Mouse (Mus musculus) cerebellum, adult 2 months (tissue): Measurements from ENCODE around the gene Rsrc2.

Experiments used
- CTCF ChIP-seq: fragments of 200-500 bp; IDR thresholded peaks from 2 replicates; pipeline ENCODE4 v1.5.1; 2011; ENCODE audit warnings: low read depth, mild to moderate bottlenecking, control low read depth, low read length, moderate library complexity, borderline replicate concordance; ENCODE audit not compliant: insufficient read depth
- POLR2A ChIP-seq: fragments of 200-500 bp; IDR thresholded peaks from 2 replicates; pipeline ENCODE4 v1.6.1; 2011; ENCODE audit warnings: low read length, control low read depth, borderline replicate concordance; ENCODE audit not compliant: insufficient read depth

DNA sequence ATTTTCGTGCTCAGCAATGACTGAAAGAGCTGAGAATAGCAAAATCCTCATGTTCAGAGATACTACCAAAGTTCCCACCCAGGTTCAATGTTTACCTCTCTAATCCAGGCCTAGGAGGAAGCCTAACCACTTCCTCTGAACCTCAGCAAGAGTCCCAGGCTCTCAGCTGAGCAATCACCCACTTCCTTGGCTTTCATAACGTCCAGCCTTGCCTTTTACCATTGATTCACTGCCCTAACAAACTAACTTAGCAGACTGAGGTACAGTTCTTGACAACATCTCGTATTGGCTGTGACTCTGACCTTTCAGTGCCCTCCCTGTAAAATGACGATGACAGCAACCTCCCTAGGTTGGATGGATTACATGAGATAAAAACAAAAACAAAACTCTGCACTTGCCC, 66.8 kb downstream of the Rsrc2 start:
- TF ChIP-seq POLR2A (no peak), CTCF (no peak)
